Mouse (Mus musculus) CH12.LX (cell line): ENCODE measurements around the gene Lrch1. TPM values are rescaled to one million over a fixed set of nuclear protein-coding genes. Genes with fewer than 3 reads are reported as not detected.

Experiments
- DNase-seq: peaks from one replicate; pipeline ENCODE4 v3.0.0-alpha.2; 2013; ENCODE audit errors: extremely low read depth
- H3K27ac ChIP-seq: 2 replicates; pipeline ENCODE4 v1.5.1; 2012; ENCODE audit warnings: low read depth, mild to moderate bottlenecking, control low read depth, moderate library complexity; ENCODE audit not compliant: insufficient read depth
- H3K27me3 ChIP-seq: replicated peaks from 2 replicates; pipeline ENCODE3; 2012; ENCODE audit warnings: inconsistent platforms
- H3K36me3 ChIP-seq, 2 experiments: replicated peaks in 1 of 2; 2 replicates each; pipeline versions ENCODE3 to v1.6.1; 2012; ENCODE audit warnings: inconsistent platforms in 1 of 2, low read length in 1 of 2, mild to moderate bottlenecking in 1 of 2, mixed read lengths in 1 of 2, moderate library complexity in 1 of 2; ENCODE audit not compliant: control insufficient read depth in 1 of 2, insufficient read depth in 1 of 2
- H3K4me1 ChIP-seq, 2 experiments: 2 replicates each; pipeline ENCODE4 v1.6.1; 2012; ENCODE audit warnings: inconsistent platforms in 1 of 2, moderate library complexity in 1 of 2; ENCODE audit not compliant: insufficient read depth in 2 of 2, control insufficient read depth in 1 of 2
- H3K4me2 ChIP-seq: 2 replicates; pipeline ENCODE4 v1.6.1; 2012; ENCODE audit warnings: low read depth, mild to moderate bottlenecking, control low read depth; ENCODE audit not compliant: poor library complexity, insufficient read depth, severe bottlenecking
- H3K4me3 ChIP-seq, 3 experiments: fragments of 150-350 bp in 1 of 3; sonication (generic) in 1 of 3; replicated peaks in 1 of 3; 2 replicates each; pipeline versions ENCODE3 to v1.5.1; 2011 to 2012; ENCODE audit warnings: low read depth in 2 of 3, low read length in 2 of 3, mild to moderate bottlenecking in 2 of 3, moderate library complexity in 2 of 3, control low read depth in 1 of 3, improper control_type of control experiment in 1 of 3, inconsistent platforms in 1 of 3, mixed read lengths in 1 of 3; ENCODE audit not compliant: poor library complexity in 1 of 3
- H3K79me2 ChIP-seq: replicated peaks from 2 replicates; pipeline ENCODE4 v1.6.1; 2012; ENCODE audit warnings: mild to moderate bottlenecking, moderate library complexity; ENCODE audit not compliant: control insufficient read depth, poor library complexity, insufficient read depth, severe bottlenecking; ENCODE audit errors: extremely low read depth
- H3K9ac ChIP-seq: 2 replicates; pipeline ENCODE4 v1.6.1; 2012; ENCODE audit warnings: low read depth, mild to moderate bottlenecking, control low read depth, moderate library complexity; ENCODE audit not compliant: insufficient read depth
- H3K9me3 ChIP-seq: replicated peaks from 2 replicates; pipeline ENCODE3; 2012; ENCODE audit warnings: low read length, inconsistent platforms, mixed read lengths
- CHD1 ChIP-seq: IDR thresholded peaks from 2 replicates; pipeline ENCODE4 v1.6.1; 2012; ENCODE audit warnings: low read depth, low read length, improper control_type of control experiment, inconsistent platforms
- CTCF ChIP-seq, 2 experiments: IDR thresholded peaks in 1 of 2; conservative IDR thresholded peaks in 1 of 2; 2 replicates each; pipeline ENCODE4 v1.5.1; 2011 to 2012; ENCODE audit warnings: low read depth in 2 of 2, low read length in 2 of 2, improper control_type of control experiment in 1 of 2, inconsistent platforms in 1 of 2, mild to moderate bottlenecking in 1 of 2, moderate library complexity in 1 of 2
- ELF1 ChIP-seq: IDR thresholded peaks from 2 replicates; pipeline ENCODE4 v1.6.1; 2014; ENCODE audit warnings: low read depth, mild to moderate bottlenecking, inconsistent platforms, low read length, improper control_type of control experiment
- EP300 ChIP-seq: IDR thresholded peaks from 2 replicates; pipeline ENCODE4 v1.6.1; 2011; ENCODE audit warnings: low read length, improper control_type of control experiment
- IRF4 ChIP-seq: IDR thresholded peaks from 2 replicates; pipeline ENCODE4 v1.6.1; 2014; ENCODE audit warnings: low read depth, mild to moderate bottlenecking, inconsistent platforms, low read length, improper control_type of control experiment
- JUN ChIP-seq: IDR thresholded peaks from 2 replicates; pipeline ENCODE4 v1.6.1; 2011; ENCODE audit warnings: low read depth, mild to moderate bottlenecking, low read length, improper control_type of control experiment, moderate library complexity; ENCODE audit not compliant: insufficient read depth
- JUND ChIP-seq: conservative IDR thresholded peaks from 2 replicates; pipeline ENCODE4 v1.6.1; 2011; ENCODE audit warnings: low read depth, low read length, improper control_type of control experiment
- MEF2A ChIP-seq: IDR thresholded peaks from 2 replicates; pipeline ENCODE4 v1.6.1; 2014; ENCODE audit warnings: low read depth, mild to moderate bottlenecking, inconsistent platforms, low read length, improper control_type of control experiment, borderline replicate concordance
- MYC ChIP-seq: IDR thresholded peaks from 2 replicates; pipeline ENCODE4 v1.6.1; 2011; ENCODE audit warnings: low read depth, mild to moderate bottlenecking, improper control_type of control experiment, low read length
- NRF1 ChIP-seq: IDR thresholded peaks from 2 replicates; pipeline ENCODE4 v1.6.1; 2014; ENCODE audit warnings: low read depth, mild to moderate bottlenecking, inconsistent platforms, low read length, improper control_type of control experiment, moderate library complexity
- RAD21 ChIP-seq: IDR thresholded peaks from 2 replicates; pipeline ENCODE4 v1.6.1; 2011; ENCODE audit warnings: low read depth, mild to moderate bottlenecking, low read length, improper control_type of control experiment, moderate library complexity
- RCOR1 ChIP-seq: conservative IDR thresholded peaks from 2 replicates; pipeline ENCODE4 v1.6.1; 2012; ENCODE audit warnings: low read depth, mild to moderate bottlenecking, inconsistent platforms, low read length, improper control_type of control experiment
- SIN3A ChIP-seq: IDR thresholded peaks from 2 replicates; pipeline ENCODE4 v1.6.1; 2012; ENCODE audit warnings: low read length, improper control_type of control experiment, inconsistent platforms
- TBP ChIP-seq: conservative IDR thresholded peaks from 2 replicates; pipeline ENCODE4 v1.6.1; 2011; ENCODE audit warnings: low read depth, low read length, improper control_type of control experiment
- UBTF ChIP-seq: IDR thresholded peaks from 2 replicates; pipeline ENCODE4 v1.6.1; 2012; ENCODE audit warnings: low read depth, mild to moderate bottlenecking, inconsistent platforms, low read length, improper control_type of control experiment, moderate library complexity
- dilution Hi-C: fragments of 300-500 bp; cut with MboI; formaldehyde crosslinking; loops from 2 replicates; pipeline ENCODE4 v1.14.3; 2020; ENCODE audit warnings: low sequenced_read_pairs; ENCODE audit not compliant: extremely low pct_unique_long_range_greater_than_20kb, extremely low pct_ligation_motif_present
- in situ Hi-C: fragments of 300-500 bp; cut with MboI; formaldehyde crosslinking; loops from 3 replicates; pipeline ENCODE4 v1.14.3; 2019; ENCODE audit warnings: low sequenced_read_pairs, low pct_ligation_motif_present, low pct_unique_long_range_greater_than_20kb, mixed read lengths
- polyA plus RNA-seq: library from polyadenylated mRNA; unstranded; fragments of >175 nt; gene quantifications from 2 replicates; pipeline ENCODE4 v1.2.1, GENCODE M21; 2012; ENCODE audit warnings: low read depth; ENCODE audit not compliant: insufficient read length
- total RNA-seq, 2 experiments: library from RNA; depleted of rRNA; stranded (reverse); fragments of 300-350 nt in 1 of 2; fragments of >200 nt in 1 of 2; gene quantifications; 2 replicates each; pipeline ENCODE4 v1.2.3; 2012 to 2014

The Lrch1 gene
- total and polyA plus RNA-seq, 3 experiments, result 10.3 to 23.3 (median 12.8) TPM

- in situ Hi-C loops (no loop called here), dilution Hi-C loops (no loop called here)
- peak; percentile 40 for DNase-seq
- Histone ChIP-seq H3K9ac (peak overlapping the region; percentile 54), H3K4me1 (peaks cover 12 to 53% of the 10 kb centered on the region in 2 experiments), H3K36me3 (peaks cover 0 to 11% of the 10 kb centered on the region in 2 experiments), H3K9me3 (no peaks in the 10 kb centered on the region), H3K27me3 (no peaks in the 10 kb centered on the region), H3K27ac (peak overlapping the region; percentile 44), H3K4me2 (peak overlapping the region; percentile 89), H3K79me2 (peaks cover 50% of the 10 kb centered on the region), H3K4me3 (peak overlapping the region; percentile 73 to 94 (median 90))
- TF ChIP-seq CTCF (conservative IDR thresholded peaks at IDR 0.05 in 1 of 2, IDR thresholded peaks at IDR 0.05 in 1 of 2; ENCODE audit: low read depth in 2 of 2, low read length in 2 of 2) (no peak), RAD21 (no peak), UBTF (no peak), SIN3A (peak; percentile 61; the same call in 1 of the 2 replicates), RCOR1 (no peak), ELF1 (0 out of 2 replicates have a peak, but pooled peaks have one; percentile 18), TBP (0 out of 2 replicates have a peak, but pooled peaks have one; percentile 41)
These were observed 1.3 kb downstream of the Lrch1 start for GRCm38 (mm10) chr14:74946321-74946750.

GRCm38 (mm10) chr14:74945266-74946215 is 2.1 kb downstream of the Lrch1 start:
- peaks cover 0 to 19% of the 10 kb centered on the region in 2 experiments for H3K36me3 ChIP-seq
- in situ Hi-C loops (no loop called here), dilution Hi-C loops (no loop called here)
- H3K4me1 ChIP-seq, result peaks cover 16 to 61% of the 10 kb centered on the region in 2 experiments
- H3K79me2 ChIP-seq, result peaks cover 57% of the 10 kb centered on the region
- 0 out of 2 replicates have a peak, but pooled peaks have one; percentile 21 for TF ChIP-seq IRF4
- no peak for TF ChIP-seq ELF1
- H3K4me2 ChIP-seq, result peak overlapping the region; percentile 89
- H3K9me3 ChIP-seq, result no peaks in the 10 kb centered on the region
- H3K27ac ChIP-seq, result peak overlapping the region; percentile 75; the same call in 1 of the 2 replicates
- no peaks in the 10 kb centered on the region for H3K27me3 ChIP-seq
- H3K4me3 ChIP-seq, result peak overlapping the region; percentile 73 to 94 (median 90)
- no peak for DNase-seq
- peak overlapping the region; percentile 54 for H3K9ac ChIP-seq

- no peaks in the 10 kb centered on the region for H3K27me3 ChIP-seq
- H3K9ac ChIP-seq, result peak overlapping the region; percentile 54
- DNase-seq, result no peak
- peak; percentile 77 for TF ChIP-seq IRF4
- TF ChIP-seq SIN3A, result peak; percentile 60; the same call in 1 of the 2 replicates
- TF ChIP-seq MYC, result 0 out of 2 replicates have a peak, but pooled peaks have one; percentile 30
- TF ChIP-seq JUND, result peak; percentile 59
- TF ChIP-seq CHD1, result 0 out of 2 replicates have a peak, but pooled peaks have one; percentile 52
- peak; percentile 43; the same call in 1 of the 2 replicates for TF ChIP-seq EP300
- TF ChIP-seq NRF1, result no peak
- TF ChIP-seq MEF2A, result peak; percentile 18; the same call in 1 of the 2 replicates
- no peak for TF ChIP-seq JUN
- peaks cover 0 to 19% of the 10 kb centered on the region in 2 experiments for H3K36me3 ChIP-seq
- H3K79me2 ChIP-seq, result peaks cover 67% of the 10 kb centered on the region
- peak overlapping the region; percentile 89 for H3K4me2 ChIP-seq
- in situ Hi-C loops (no loop called here), dilution Hi-C loops (no loop called here)
- H3K9me3 ChIP-seq, result no peaks in the 10 kb centered on the region
- peak overlapping the region; percentile 22 to 73 (median 24) for H3K4me3 ChIP-seq
- H3K4me1 ChIP-seq, result peaks cover 19 to 71% of the 10 kb centered on the region in 2 experiments
- peak overlapping the region; percentile 75 for H3K27ac ChIP-seq
These were observed 3.4 kb downstream of the Lrch1 start for GRCm38 (mm10) chr14:74944128-74944755.
